Mouse (Mus musculus): ENCODE results near the gene Muc4.
A peak's percentile ranks its signal among the peaks of the same experiment; 100 is the strongest.

The Muc4 gene

GRCm38 (mm10) chr16:32728240-32728639, 7.4 kb upstream of the Muc4 start:
- no peak for DNase-seq

DNA sequence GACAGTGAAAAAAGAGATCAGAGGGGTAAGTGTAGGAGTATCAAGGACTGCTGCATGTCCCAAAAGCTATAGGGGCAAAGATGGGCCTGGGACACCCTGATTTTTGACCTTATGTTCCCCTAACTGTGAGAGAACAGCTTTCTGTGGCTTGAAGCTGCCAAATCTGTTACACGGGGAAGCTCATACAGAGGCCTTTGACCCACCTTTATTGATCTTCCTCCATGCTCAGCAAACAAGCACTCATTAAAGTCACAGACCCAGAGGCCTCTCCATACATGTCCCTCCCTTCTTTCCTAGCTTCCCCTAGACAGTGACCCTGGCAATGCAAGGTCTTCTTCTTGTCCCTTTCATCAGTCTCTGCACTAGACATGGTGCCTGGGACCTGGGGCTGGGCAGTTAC, 7.0 kb upstream of the Muc4 start:
- no peak for DNase-seq

DNA sequence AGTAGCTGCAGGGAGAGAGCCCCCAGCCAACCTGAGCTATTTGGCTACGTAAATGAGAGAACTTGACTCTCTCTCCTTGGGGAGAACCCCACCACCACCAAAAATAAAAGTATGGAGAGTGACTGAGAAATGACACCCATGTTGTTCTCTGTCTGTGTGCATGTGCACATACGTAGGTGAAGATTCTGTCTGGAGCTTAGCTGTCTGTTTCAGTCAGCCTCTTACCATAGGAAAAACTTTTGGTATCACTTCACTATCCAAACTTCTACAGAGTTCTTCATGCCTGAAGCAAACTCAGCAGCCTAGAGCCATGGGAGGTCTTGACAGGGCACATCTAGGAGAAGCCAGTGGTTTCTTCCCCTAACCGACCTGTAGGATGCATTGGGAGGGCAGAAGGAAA, 2.5 kb upstream of the Muc4 start:
- no peak for DNase-seq

DNA sequence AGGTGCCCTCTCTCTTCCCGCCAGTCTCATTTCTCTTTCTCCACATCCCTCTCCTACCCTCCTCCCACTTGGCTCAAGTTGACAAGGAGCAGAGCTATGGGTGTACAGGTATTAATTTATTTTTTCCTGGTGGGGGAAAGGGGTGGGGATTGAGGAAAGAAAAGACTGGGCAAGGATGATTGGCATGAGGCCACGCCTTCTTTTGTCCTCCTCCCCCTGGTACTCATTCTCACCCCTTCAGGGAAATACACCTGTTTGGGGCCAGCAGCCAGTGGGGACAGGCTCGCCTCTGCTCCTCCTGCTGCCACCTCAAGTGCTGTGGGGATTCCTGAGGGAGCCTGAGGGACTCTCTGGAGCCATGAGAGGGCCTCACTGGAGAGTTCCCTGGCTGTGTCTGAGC, 336 bp downstream of the Muc4 start:
- DNase-seq = no peak

DNA sequence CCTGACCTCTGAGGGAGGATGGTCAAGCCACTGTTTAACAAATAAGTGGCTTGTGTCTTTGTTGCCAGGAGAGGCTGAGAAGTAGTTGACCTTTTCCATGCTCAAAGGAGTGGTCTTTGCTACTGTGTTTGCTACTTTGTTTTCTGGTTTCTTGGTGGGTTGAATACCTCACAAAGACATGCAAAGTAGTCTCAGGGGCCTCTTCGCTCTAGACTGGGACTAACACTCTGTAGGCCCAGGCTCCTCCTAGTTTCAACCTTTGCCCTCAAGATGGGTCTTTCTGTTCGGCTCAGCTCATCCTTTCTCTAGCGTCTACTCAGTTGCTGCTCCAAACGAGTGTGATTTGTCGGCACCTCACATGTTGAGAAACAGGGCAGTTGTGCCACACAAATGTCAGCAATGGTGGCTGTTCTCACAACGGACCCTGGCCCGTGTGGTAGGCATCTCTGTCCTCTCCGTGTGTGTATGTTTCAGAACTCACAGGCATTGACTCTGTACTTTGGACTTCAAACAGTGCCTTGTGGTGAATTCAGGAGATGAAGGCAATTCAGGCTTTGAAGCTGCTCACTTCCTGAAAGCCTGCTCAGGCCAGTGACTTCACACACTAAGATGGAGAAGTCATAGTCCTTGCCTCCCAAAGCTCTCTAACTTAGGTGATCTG, 4.4 kb downstream of the Muc4 start:
- no peak for DNase-seq

DNA sequence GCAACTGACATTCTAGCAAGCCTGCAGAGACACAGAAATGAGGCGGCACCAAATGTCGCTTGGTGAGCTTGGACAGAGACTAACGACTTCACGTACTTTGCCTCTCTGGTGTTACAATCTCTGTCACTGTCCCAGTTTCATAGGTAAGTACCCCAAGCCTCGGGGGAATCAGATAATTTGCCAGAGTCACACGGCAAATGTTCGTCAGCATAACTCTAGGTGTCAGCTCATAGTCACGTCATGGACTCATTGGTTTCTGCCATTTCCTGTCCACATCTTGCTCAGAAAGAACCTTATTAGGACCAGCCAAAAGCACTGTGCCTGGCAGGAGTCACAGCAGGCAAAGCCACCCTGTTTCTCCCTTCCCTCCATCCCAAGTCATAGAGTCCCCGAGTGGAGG, 5.7 kb downstream of the Muc4 start:
- DNase-seq = no peak

GRCm38 (mm10) chr16:32742712-32743111, 7.0 kb downstream of the Muc4 start:
- no peak for DNase-seq

DNA sequence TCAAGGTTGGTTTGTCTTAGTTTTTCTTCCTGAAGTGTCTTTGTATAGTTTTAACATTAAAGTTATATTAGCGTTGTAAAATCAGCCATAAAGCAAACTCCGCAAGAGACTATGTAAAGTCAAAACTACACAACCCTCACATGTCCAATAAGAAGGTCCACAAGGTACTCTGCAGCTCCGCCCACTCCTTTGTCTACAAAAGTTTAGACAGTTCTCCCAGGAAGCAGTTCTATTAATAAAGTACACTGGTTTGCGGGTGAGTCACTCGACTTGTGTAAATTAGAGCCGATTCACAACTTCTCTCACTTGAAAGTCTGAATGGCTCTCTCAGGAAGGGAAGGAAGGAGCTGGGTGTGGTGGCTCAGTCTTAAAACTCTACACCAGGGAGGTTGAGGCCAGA, 10.2 kb downstream of the Muc4 start:
- DNase-seq = no peak

GRCm38 (mm10) chr16:32750242-32751127, 14.8 kb downstream of the Muc4 start:
- DNase-seq = no peak

GRCm38 (mm10) chr16:32764550-32764949, 28.9 kb downstream of the Muc4 start:
- DNase-seq = no peak

DNA sequence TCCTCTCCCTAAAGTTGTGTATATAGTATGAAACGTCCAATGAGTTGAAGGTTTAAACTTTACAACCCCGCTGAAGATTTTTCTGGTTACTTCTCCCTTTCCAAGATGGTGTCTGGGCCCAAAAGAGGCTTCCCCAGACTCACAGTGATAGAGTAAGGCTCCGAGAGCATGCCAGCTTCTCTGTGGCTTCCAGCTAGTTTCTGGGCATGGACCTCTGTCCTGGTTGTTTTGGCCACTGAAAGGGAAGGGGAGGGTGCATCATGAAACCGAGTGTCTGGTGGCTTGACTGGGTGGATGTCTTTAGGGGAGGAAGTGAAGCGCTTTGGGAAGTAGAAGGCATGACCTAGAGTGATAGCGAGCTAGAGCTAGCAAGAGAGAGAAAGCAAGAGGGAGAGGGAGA, 29.3 kb downstream of the Muc4 start:
- no peak for DNase-seq

GRCm38 (mm10) chr16:32766904-32767303, 31.2 kb downstream of the Muc4 start:
- no peak for DNase-seq

DNA sequence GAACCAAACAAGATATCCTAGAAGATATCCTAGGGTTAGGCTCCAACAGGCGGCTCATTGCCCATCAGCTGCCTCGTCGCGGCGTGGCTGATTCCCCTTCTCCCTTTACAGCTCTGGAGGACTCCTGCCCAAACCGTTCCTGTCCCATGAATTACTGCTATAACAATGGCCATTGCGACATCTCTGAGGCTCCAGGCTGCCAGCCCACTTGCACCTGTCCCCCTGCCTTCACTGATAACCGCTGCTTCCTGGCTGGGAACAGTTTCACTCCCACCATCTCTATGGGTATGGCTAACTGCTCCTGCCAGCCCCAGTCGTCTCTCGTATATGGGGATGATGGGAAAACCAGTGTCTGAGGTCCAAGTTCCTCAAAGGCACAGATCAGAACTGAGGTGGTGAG, 41.0 kb downstream of the Muc4 start:
- DNase-seq = no peak

GRCm38 (mm10) chr16:32778956-32779355, 43.3 kb downstream of the Muc4 start:
- DNase-seq = peak; percentile 4

DNA sequence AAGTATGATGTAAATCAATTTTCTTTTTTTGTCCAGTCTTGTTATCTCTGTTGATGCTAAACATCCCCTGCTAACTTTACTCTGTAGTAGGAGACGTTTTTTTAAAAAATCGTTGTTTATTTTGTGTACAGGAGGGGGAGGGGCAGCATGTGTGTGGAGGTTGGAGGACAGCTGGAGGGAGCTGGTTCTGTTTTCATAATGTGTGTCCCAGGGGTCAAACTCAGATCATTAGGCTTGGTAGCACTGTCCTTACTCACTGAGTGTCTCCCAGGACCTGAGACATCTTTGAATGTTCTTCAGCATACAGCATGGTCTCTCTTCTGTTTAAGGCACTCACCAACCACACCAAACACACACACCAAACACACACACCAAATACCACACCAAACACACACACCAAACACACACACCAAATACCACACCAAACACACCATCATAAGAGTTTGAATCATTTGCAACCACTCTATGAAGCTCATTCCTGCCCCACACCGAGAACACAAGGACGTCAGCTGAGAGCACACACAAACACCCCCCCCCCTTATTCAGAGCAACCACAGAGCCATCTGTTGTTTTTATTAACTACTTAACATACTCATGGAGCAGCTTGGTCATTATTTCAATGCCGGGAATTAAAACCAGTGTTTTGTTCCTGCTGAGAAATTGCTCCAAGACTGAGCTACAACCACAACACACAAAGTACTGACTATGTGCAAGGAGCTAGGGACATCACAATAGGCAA, 47.8 kb downstream of the Muc4 start:
- DNase-seq = no peak

DNA sequence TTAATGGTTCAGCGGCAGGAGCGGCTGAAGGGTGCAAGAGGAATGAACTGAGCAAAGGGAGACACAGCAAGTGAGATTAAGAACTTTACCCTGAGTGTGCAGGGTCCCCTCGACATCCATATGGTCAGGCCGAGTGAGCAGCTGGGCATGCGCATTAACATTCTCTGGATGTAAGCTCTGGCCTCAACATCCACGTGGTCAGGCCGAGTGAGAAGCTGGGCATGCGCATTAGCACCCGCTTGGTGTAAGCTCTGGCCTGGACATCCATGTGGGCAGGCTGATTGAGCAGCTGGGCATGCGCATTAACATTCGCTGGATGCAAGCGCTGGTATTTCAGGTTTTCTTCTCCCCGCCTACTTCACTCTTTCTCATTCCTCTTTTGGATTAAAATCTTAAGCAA, 49.2 kb downstream of the Muc4 start:
- DNase-seq = no peak

- no peak for DNase-seq
These were observed 54.4 kb downstream of the Muc4 start for GRCm38 (mm10) chr16:32790056-32790455.

DNA sequence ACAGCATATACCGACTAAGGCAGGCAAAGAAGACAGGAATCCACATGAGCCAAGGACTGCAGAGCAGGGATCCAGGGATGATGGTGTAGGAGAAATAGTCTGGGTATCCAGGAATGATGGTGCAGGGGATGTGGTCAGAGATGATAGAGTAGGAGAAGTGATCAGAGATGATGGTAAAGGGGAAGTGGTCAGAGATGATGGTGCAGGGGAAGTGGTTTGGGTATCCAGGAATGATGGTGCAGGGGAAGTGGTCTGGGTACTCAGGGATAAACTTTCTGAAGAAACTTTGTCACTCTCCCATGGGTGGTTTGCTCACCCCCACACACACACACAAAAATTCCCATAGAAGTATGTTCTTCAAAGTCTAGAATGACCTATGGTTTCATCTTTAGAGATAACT, 59.5 kb downstream of the Muc4 start:
- no peak for DNase-seq

DNA sequence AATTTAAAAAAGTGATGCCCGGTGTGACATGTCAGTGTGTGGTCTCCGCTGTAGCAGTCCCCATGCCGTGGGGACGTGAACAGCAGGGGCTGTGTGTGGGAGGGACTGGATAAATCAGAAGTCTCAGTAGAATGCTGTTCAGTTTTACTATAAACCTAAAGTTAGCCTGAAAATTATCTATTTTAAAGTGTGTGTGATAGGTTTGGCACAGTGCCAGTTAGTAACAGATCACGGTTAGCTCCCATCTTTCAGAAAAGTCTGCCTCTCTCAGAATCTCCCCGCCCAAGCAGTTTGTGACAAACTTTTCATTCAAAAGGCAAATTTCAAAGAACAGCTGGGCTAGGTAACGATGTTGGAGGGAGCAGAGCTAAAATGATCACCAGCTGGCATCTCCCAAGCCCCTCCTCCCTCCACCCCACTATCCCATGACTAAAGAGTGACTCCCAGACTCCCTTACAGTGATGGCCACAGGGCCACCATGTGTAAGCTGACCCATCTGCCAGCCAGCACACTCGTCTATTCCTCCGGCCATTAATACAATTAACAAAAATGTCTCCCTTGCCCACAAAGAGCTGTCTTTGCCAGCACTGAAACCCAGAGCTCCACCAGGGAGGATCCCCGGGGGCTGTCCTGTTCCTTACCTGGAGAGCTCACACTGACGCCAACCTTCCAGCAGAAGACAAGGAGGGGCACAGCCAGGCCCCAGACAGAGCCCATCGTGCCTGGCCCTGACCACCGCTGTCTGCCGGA, 61.2 kb downstream of the Muc4 start:
- DNase-seq = no peak

DNA sequence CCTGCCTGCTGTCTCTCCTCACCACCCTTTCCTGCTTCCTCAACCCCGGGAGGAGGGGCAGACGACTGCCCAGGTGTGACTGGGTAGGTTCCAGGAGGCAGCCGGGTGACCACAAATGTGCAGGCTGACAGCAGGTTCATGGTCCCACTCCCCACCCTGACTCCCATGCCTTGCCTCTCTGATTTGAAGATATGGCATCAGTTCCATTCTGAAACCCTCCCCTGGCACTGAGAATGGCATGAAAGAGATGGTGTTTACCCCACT, 61.7 kb downstream of the Muc4 start, which contains the start of gene Muc20:
Gene Muc20 (minus strand): TSS at position 10 of the 264 bp plus-strand sequence.
- no peak for DNase-seq

GRCm38 (mm10) chr16:32803252-32803853, 67.7 kb downstream of the Muc4 start:
- peak; percentile 46 for DNase-seq

- no peak for DNase-seq
These were observed 68.2 kb downstream of the Muc4 start for GRCm38 (mm10) chr16:32803901-32804300.

DNA sequence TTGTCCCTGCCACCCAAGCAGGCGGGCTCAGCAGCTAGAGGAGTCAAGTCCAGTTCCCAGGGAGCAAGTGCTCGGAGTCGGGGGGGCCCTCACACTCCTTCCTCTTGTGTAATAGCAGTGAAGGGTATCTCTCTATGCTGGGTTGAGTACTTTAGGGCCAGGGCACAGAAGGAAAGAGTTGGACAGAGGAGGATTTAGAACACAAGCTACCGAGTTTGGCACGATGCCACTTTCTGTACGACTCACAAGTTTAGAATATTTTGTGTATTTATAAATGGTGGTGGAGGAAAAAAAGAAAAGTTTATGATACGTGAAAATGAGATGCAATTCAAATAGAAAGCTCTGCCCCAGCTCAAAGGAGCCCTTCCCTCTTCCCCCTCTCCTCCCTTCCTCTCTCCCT, 69.5 kb downstream of the Muc4 start:
- no peak for DNase-seq

Data from cerebellum, adult 8-10 months (tissue).